Mouse (Mus musculus) granulocyte monocyte progenitor cell, adult 5-6 weeks (primary cell): Measurements from ENCODE around the gene Dzank1. TPM values are rescaled to one million over a fixed set of nuclear protein-coding genes. Genes with fewer than 3 reads are reported as not detected.

Experiments used
- ATAC-seq: replicated peaks from 2 replicates; pipeline ENCODE4 v1.8.0; 2016; ENCODE audit warnings: mild to moderate bottlenecking, moderate TSS enrichment, inconsistent platforms; ENCODE audit not compliant: poor library complexity, severe bottlenecking
- total RNA-seq, 2 experiments: library from RNA; stranded (forward) in 1 of 2; stranded (reverse) in 1 of 2; fragments of 200-712, 200-1000 nt in 1 of 2; fragments of >200 nt in 1 of 2; fragmentation: Nextera tagmentation in 1 of 2; gene quantifications; 2 replicates each; pipeline ENCODE4 v1.2.3; 2014 to 2017

Dzank1 gene
- total RNA-seq, 2 experiments from 2014 or later = 2.5 TPM; not detected in 1

- no peak for ATAC-seq
These were observed 105.0 kb downstream of the Dzank1 start for GRCm38 (mm10) chr2:144422094-144422675.

Other genes starting within 250 kb of the Dzank1 start
- not detected in 2 replicates for gene Ovol2, start 195.3 kb downstream of the Dzank1 start, total RNA-seq (2014; fragmentation: Nextera tagmentation)
- gene Ovol2, start 195.3 kb downstream of the Dzank1 start, total RNA-seq (2017) = not detected in 2 replicates
- 62.8 and 84.3 TPM in 2 replicates for gene Kat14, start 158.4 kb downstream of the Dzank1 start, total RNA-seq (2014; fragmentation: Nextera tagmentation)
- gene Kat14, start 158.4 kb downstream of the Dzank1 start, total RNA-seq (2017) = 37.3 and 37.9 TPM in 2 replicates
- gene Pet117, start 158.4 kb downstream of the Dzank1 start, total RNA-seq (2014; fragmentation: Nextera tagmentation) = not detected in 2 replicates
- not detected in 2 replicates for gene Pet117, start 158.4 kb downstream of the Dzank1 start, total RNA-seq (2017)
- 15.6 and 19.1 TPM in 2 replicates for gene Polr3f, start 304 bp upstream of the Dzank1 start, total RNA-seq (2014; fragmentation: Nextera tagmentation)
- gene Polr3f, start 304 bp upstream of the Dzank1 start, total RNA-seq (2017) = 29.1 and 35.1 TPM in 2 replicates
- 11.5 and 19.1 TPM in 2 replicates for gene Rbbp9, start 23.5 kb upstream of the Dzank1 start, total RNA-seq (2014; fragmentation: Nextera tagmentation)
- 9.6 and 9.7 TPM in 2 replicates for gene Rbbp9, start 23.5 kb upstream of the Dzank1 start, total RNA-seq (2017)
- gene Sec23b, start 28.8 kb upstream of the Dzank1 start, total RNA-seq (2014; fragmentation: Nextera tagmentation) = 56.9 and 79.4 TPM in 2 replicates
- 120 and 130 TPM in 2 replicates for gene Sec23b, start 28.8 kb upstream of the Dzank1 start, total RNA-seq (2017)
- 32.6 and 47.7 TPM in 2 replicates for gene Smim26, start 66.6 kb upstream of the Dzank1 start, total RNA-seq (2014; fragmentation: Nextera tagmentation)
- gene Smim26, start 66.6 kb upstream of the Dzank1 start, total RNA-seq (2017) = 15.6 and 30.0 TPM in 2 replicates
- 31.2 and 39.9 TPM in 2 replicates for gene Dtd1, start 72.5 kb upstream of the Dzank1 start, total RNA-seq (2014; fragmentation: Nextera tagmentation)
- 43.9 and 75.9 TPM in 2 replicates for gene Dtd1, start 72.5 kb upstream of the Dzank1 start, total RNA-seq (2017)